Mouse (Mus musculus) ES-E14 (cell line): ENCODE data around the gene Fam184a.

Source experiments
- CHD2 ChIP-seq: IDR thresholded peaks from 2 replicates; pipeline ENCODE4 v1.6.1; 2014; ENCODE audit warnings: mild to moderate bottlenecking, low read depth, low read length, inconsistent platforms
- HCFC1 ChIP-seq: IDR thresholded peaks from 2 replicates; pipeline ENCODE4 v1.6.1; 2012; ENCODE audit warnings: low read length, inconsistent platforms, borderline replicate concordance; ENCODE audit not compliant: insufficient read depth
- MAFK ChIP-seq: IDR thresholded peaks from 2 replicates; pipeline ENCODE4 v1.6.1; 2014; ENCODE audit warnings: mild to moderate bottlenecking, low read depth, low read length, inconsistent platforms; ENCODE audit not compliant: insufficient read depth
- ZC3H11A ChIP-seq: IDR thresholded peaks from 2 replicates; pipeline ENCODE4 v1.6.1; 2012; ENCODE audit warnings: low read depth, mild to moderate bottlenecking, inconsistent platforms, low read length, borderline replicate concordance
- ZNF384 ChIP-seq: IDR thresholded peaks from 2 replicates; pipeline ENCODE4 v1.6.1; 2012; ENCODE audit warnings: low read depth, low read length, inconsistent platforms

GRCm38 (mm10) chr10:53598821-53599220, 152.1 kb downstream of the Fam184a start:
- TF ChIP-seq HCFC1 = no peak
- no peak for TF ChIP-seq ZC3H11A
- no peak for TF ChIP-seq ZNF384
- peak; percentile 93 for TF ChIP-seq MAFK
- no peak for TF ChIP-seq CHD2
